Mouse (Mus musculus): ENCODE data around the gene Dpm1.

- TF ChIP-seq CTCF (IDR thresholded peaks at IDR 0.05; ENCODE audit: insufficient read depth, low read depth, low read length): no peak
- TF ChIP-seq POLR2A (IDR thresholded peaks at IDR 0.05; ENCODE audit: insufficient read depth, low read depth, low read length): no peak
These were observed 25.9 kb downstream of the Dpm1 start for GRCm38 (mm10) chr2:168204476-168204999.
